Mouse (Mus musculus) right cerebral cortex, postnatal 4 days (tissue): Measurements from ENCODE around the gene Trp53tg5.

Experiments
- DNase-seq: peaks from one replicate; pipeline ENCODE4 v3.0.0-alpha.2; 2022

Gene Trp53tg5

DNA sequence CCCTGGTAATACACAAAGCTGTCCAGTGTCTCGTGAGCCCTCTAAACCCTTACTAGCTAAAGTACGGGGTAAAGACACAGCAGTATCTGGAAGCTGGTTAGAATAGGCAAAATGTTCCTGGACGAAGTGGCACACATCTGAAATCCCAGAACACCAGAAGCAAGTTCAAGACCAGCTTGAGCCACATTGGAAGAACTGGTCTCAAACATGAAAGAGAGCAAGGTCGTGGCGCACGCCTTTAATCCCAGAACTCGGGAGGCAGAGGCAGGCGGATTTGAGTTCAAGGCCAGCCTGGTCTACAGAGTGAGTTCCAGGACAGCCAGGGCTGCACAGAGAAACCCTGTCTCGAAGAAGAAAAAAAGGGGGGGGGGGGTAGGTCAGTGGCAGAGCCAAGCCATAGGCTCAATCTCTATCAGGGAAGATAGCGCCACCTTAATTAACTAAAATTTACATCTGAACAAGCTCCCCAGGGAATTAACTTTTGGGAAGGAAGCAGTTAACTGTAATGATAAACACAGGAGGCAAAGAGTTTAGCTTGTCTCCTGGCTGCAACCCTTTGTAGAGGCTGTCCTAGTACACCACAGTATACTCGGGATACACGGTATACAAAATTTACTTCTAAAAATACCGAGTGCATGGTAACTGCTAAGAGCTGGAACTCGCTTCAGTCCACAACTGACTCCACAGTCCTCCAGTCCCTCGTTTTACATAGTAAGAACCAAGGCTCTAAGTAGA, 43.5 kb downstream of the Trp53tg5 start:
- no peak for DNase-seq

DNA sequence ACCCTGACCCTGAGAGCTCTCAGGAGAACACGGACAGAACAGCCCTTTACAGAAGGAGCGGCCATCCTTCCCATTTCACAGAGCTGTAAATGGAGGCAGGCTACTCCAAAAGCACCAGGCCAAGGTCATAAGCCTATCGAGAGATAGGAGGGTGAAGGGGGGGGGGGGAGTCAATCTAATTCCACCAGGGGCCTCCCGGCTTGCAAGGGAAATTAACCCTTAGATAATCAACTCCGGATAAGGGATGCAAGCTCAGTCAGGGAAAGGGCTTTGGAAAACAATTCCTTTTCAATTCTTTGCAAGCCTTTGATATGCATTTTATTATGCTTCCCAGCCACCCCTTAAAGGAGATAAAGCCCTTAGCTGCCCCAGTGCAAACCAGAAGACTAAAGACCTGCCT, 45.1 kb downstream of the Trp53tg5 start:
- DNase-seq: no peak

DNA sequence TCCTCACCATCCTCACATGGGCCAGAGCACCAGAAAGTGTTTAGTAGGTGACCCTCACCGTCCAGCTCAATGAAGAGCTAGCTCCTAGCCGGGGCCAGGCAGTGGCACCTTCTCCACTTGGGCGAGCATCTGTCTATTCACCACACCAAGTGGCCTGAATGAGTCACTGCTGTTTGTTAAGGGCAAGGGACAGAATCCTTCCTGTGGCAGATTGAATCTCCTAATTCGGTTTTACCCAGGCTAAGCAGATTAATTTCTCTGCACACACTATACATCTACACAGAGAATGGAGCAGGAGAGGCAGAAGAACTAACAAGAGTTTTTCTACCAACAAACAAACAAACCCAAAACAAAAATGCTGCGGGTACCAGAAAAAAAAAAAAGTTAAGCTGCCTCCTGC, 46.6 kb downstream of the Trp53tg5 start:
- no peak for DNase-seq

DNA sequence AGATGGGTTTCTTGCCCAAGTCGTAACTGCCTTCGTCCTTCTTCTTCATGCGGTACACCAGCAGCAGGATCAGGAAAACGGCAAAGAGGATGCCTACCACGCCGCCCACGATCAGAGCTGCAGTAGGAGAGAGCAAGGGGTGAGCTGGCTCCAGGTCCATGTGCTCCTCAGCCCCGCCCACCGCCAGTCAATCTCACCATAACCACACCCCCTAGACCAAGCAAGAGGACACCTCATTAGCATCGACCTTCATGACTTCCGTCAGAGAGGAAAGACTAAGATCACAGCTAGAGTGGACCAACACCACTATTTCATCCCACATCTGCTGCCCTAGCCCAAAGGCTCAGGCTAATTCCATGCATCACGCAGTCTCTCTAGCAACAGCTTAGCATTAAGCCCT, 47.4 kb downstream of the Trp53tg5 start:
- no peak for DNase-seq

DNA sequence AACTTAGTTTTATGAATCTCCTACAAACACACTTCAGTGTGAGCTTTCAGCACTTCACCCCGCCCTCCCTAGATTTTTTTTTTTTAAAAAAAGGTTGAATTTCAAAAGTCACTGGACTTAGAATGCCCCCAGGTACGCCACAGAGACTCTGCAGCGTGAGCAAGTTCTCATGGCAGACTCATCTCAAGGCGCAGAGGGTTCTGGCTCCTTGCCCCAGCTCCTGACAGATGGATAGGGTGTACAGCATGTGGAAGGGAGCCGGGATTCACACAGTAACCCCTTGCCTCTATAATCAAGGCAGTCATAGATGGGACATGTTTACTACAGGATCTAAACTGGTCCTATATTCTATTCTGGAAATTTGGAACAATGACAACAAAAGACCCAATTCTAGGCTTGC, 48.1 kb downstream of the Trp53tg5 start:
- DNase-seq: no peak

DNA sequence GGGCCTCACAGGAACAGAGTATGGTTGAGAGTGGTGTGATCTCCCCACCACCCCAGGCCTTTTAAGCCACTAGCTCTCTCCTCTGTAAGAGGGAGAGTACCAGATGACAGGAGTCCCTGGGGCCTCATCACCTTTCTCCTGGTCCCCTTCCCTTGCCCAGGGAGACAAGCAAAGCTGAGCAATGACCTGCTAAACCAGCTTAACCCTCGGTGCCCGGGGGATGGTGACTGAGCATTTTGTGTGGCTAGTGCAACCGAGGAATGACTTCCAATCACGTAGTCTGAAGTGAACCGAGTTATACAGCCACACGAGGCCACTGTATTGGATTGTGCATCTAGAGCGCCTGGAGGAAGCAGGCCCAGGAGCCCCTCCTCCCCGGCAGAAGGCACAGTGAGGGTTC, 49.1 kb downstream of the Trp53tg5 start:
- no peak for DNase-seq

DNA sequence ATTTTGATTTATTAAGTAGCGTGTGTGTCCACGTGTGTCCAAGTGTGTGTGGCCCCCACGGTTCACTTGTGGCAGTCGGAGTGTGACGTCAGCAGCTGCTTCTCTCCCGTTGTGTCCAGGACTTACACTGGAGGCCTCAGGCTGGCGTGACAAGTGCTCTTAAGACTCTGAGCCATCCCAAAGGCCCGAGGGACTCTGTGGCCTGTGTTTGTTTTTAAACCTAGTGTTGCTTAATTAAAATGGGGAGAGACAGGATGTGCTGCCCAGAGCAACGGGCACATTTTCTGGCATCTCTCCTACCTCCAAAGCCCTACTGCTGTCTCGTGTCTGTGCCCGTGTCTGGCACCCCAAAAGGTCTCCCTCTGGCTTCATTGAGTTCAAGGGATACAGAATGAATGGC, 50.1 kb downstream of the Trp53tg5 start:
- no peak for DNase-seq

DNA sequence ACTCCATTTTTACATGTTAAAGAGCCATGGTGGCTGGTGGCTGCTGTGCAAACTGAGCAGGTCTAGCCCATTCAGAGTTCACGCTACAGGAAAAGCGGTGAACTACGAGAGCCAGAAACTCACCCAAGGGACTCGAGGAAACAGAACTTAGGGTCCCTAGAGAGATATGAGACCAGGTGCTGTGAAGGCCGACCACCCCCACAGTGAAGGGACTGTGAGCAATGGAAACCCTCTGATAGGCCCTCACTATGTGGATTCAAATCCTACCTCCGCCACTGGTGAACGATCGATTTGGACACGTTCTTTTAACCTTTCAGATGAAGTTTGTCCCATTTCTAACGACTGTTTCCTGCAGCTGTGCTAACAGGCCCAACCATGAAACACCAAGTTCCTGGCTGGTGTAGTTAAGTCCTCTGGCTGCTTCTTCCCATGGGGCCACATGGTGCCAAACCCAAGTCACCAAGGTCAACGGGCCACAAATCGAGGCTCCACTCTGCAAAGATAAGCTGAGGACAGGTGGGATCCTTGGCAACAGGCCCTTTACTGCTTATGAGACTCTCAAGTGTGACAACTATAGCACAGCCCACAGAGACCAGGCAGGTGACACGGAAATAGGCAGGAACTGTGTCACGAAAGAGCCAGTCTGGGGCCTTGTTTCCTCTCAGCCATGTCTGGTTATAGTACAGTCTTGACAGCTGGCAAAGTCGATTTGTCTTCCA, 50.7 kb downstream of the Trp53tg5 start:
- DNase-seq: no peak

DNA sequence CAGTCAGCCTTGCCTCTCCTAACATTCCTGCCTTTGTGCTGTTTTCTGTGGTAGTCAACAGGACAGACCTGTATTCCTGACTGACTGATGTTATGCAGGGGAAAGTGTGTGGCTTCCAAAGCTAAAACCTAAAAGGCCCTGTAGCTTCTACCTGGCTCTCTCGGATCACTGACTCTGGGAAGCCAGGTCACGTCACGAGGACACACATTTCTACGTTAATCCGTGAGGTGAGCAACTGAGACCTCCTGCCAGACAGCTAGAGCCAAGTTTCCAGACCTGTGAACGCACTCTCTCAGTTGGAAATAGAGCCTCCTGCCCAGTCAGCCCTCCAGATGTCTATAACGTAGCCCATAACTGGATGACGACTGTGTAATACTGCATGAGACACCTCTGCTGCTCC, 51.5 kb downstream of the Trp53tg5 start:
- DNase-seq: no peak

DNA sequence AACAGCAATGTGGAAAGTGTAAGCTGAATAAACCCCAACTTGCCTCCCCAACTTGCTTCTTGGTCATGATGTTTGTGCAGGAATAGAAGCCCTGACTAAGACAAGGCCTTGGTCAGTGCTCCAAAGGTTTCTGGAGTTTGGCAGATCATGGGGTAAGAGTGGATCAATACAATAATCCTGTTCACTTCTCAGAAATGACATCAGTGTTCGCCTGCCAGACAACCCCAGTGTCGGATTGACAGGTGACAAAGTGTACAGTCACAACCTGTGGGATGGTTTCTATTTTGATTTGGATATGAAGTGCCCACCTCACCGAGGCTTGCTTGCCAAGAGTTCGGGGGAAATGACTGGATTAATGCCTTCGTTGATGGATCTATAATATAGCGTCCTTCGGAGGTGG, 52.2 kb downstream of the Trp53tg5 start:
- DNase-seq: no peak
